Mouse (Mus musculus): ENCODE results near the gene Pglyrp2. TPM values are rescaled to one million over a fixed set of nuclear protein-coding genes. Genes with fewer than 3 reads are reported as not detected.

Pglyrp2 gene
- polyA plus RNA-seq, 1 experiment from 2014 or later: 0.16 TPM

- Histone ChIP-seq H3K27me3 (replicated peaks) (peaks cover 33% of the 10 kb centered on the region), H3K27ac (replicated peaks) (no peak overlapping the region), H3K4me2 (no peak overlapping the region), H3K36me3 (no peaks in the 10 kb centered on the region), H3K9me3 (no peaks in the 10 kb centered on the region), H3K4me1 (no peaks in the 10 kb centered on the region), H3K4me3 (no peak overlapping the region), H3K9ac (no peak overlapping the region)
- WGBS: 71% methylated on average over 9 of the region's 9 CpGs
- ATAC-seq (ENCODE audit: extremely low read depth, insufficient number of reproducible peaks, low FRiP score, low TSS enrichment): no peak
Observed at GRCm38 (mm10) chr17:32402011-32402778, 21.8 kb downstream of the Pglyrp2 start.

GRCm38 (mm10) chr17:32396266-32396665, 27.7 kb downstream of the Pglyrp2 start:
- Histone ChIP-seq H3K9ac (no peak overlapping the region; the same call in 1 of the 2 replicates), H3K9me3 (no peaks in the 10 kb centered on the region), H3K27ac (replicated peaks) (no peak overlapping the region), H3K4me2 (peak overlapping the region; percentile 71), H3K4me3 (peak overlapping the region; percentile 49), H3K4me1 (peaks cover 18% of the 10 kb centered on the region), H3K36me3 (no peaks in the 10 kb centered on the region), H3K27me3 (replicated peaks) (peaks cover 88% of the 10 kb centered on the region)
- 5% methylated on average over 37 of the region's 37 CpGs for WGBS
- no peak for ATAC-seq (ENCODE audit: extremely low read depth, insufficient number of reproducible peaks, low FRiP score, low TSS enrichment)

GRCm38 (mm10) chr17:32393944-32394343, 30.0 kb downstream of the Pglyrp2 start:
- WGBS: 85% methylated on average over 10 of the region's 10 CpGs
- Histone ChIP-seq H3K27ac (replicated peaks) (no peak overlapping the region), H3K4me3 (no peak overlapping the region), H3K27me3 (replicated peaks) (peaks cover 83% of the 10 kb centered on the region), H3K4me1 (peaks cover 28% of the 10 kb centered on the region), H3K4me2 (no peak overlapping the region), H3K9ac (no peak overlapping the region), H3K36me3 (no peaks in the 10 kb centered on the region), H3K9me3 (no peaks in the 10 kb centered on the region)
- ATAC-seq (ENCODE audit: extremely low read depth, insufficient number of reproducible peaks, low FRiP score, low TSS enrichment): no peak

GRCm38 (mm10) chr17:32389101-32389659, 34.8 kb downstream of the Pglyrp2 start, which contains the start of gene Wiz:
Gene Wiz (minus strand): TSS chr17:32389439.
- Histone ChIP-seq H3K36me3 (peaks cover 8% of the 10 kb centered on the region), H3K27ac (replicated peaks) (peak within 1 kb of the TSS; percentile 77), H3K9me3 (no peaks in the 10 kb centered on the region), H3K27me3 (replicated peaks) (peaks cover 36% of the 10 kb centered on the region), H3K4me2 (peak within 1 kb of the TSS; percentile 99), H3K4me1 (peaks cover 36% of the 10 kb centered on the region), H3K9ac (peak within 1 kb of the TSS; percentile 91), H3K4me3 (peak within 1 kb of the TSS; percentile 86)
- ATAC-seq (ENCODE audit: extremely low read depth, insufficient number of reproducible peaks, low FRiP score, low TSS enrichment): peak; percentile 82
- WGBS: 1% methylated on average over 23 of the region's 44 CpGs

- Histone ChIP-seq H3K9ac (peak overlapping the region; percentile 91), H3K27me3 (replicated peaks) (peaks cover 29% of the 10 kb centered on the region), H3K27ac (replicated peaks) (peak overlapping the region; percentile 77), H3K4me2 (peak overlapping the region; percentile 99), H3K4me3 (peak overlapping the region; percentile 86), H3K4me1 (peaks cover 43% of the 10 kb centered on the region), H3K36me3 (peaks cover 14% of the 10 kb centered on the region), H3K9me3 (no peaks in the 10 kb centered on the region)
- ATAC-seq (ENCODE audit: extremely low read depth, insufficient number of reproducible peaks, low FRiP score, low TSS enrichment): peak; percentile 38
- WGBS: under 1% methylated on average over 34 of the region's 39 CpGs
Observed at GRCm38 (mm10) chr17:32388370-32389100, 35.4 kb downstream of the Pglyrp2 start.

DNA sequence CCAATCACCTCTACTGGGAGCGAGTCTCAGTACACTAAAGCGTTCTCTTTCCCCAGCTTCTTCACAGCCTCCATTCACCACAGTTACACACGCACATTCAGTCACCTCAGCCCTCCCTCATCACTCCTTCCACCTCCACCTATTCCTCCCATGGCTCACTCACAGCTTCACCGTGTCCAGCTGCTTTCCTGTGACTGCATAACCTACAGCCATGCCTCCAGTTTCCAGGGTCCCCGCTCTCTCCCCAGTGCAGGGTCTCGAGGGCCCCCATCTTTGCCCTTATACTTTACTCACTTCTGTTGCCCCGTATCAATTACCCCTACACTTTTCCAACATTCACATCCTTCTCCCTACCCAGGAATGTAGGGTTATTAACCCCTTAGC, 36.0 kb downstream of the Pglyrp2 start:
- peaks cover 18% of the 10 kb centered on the region for H3K36me3 ChIP-seq
- WGBS: 51% methylated on average over 7 of the region's 7 CpGs
- H3K27ac ChIP-seq (replicated peaks): peak overlapping the region; percentile 77; the same call in 1 of the 2 replicates
- H3K4me1 ChIP-seq: peaks cover 49% of the 10 kb centered on the region
- H3K27me3 ChIP-seq (replicated peaks): peaks cover 24% of the 10 kb centered on the region
- H3K9ac ChIP-seq: peak overlapping the region; percentile 91
- no peaks in the 10 kb centered on the region for H3K9me3 ChIP-seq
- no peak for ATAC-seq (ENCODE audit: extremely low read depth, insufficient number of reproducible peaks, low FRiP score, low TSS enrichment)
- H3K4me3 ChIP-seq: peak overlapping the region; percentile 86
- H3K4me2 ChIP-seq: peak overlapping the region; percentile 99

GRCm38 (mm10) chr17:32386659-32387432, 37.1 kb downstream of the Pglyrp2 start:
- Histone ChIP-seq H3K9ac (no peak overlapping the region), H3K4me1 (peaks cover 43% of the 10 kb centered on the region), H3K36me3 (peaks cover 21% of the 10 kb centered on the region), H3K27me3 (replicated peaks) (peaks cover 12% of the 10 kb centered on the region), H3K27ac (replicated peaks) (no peak overlapping the region), H3K4me3 (no peak overlapping the region), H3K9me3 (no peaks in the 10 kb centered on the region), H3K4me2 (no peak overlapping the region)
- WGBS: 67% methylated on average over 9 of the region's 9 CpGs
- ATAC-seq (ENCODE audit: extremely low read depth, insufficient number of reproducible peaks, low FRiP score, low TSS enrichment): no peak

- peaks cover 33% of the 10 kb centered on the region for H3K4me1 ChIP-seq
- H3K9ac ChIP-seq: peak overlapping the region; percentile 37; the same call in 1 of the 2 replicates
- ATAC-seq (ENCODE audit: extremely low read depth, insufficient number of reproducible peaks, low FRiP score, low TSS enrichment): no peak
- no peak overlapping the region for H3K4me3 ChIP-seq
- H3K9me3 ChIP-seq: no peaks in the 10 kb centered on the region
- peak overlapping the region; percentile 58; the same call in 1 of the 2 replicates for H3K27ac ChIP-seq (replicated peaks)
- peak overlapping the region; percentile 16 for H3K4me2 ChIP-seq
- H3K27me3 ChIP-seq (replicated peaks): no peaks in the 10 kb centered on the region
- 63% methylated on average over 5 of the region's 5 CpGs for WGBS
- peaks cover 33% of the 10 kb centered on the region for H3K36me3 ChIP-seq
Observed at GRCm38 (mm10) chr17:32383661-32384060, 40.3 kb downstream of the Pglyrp2 start.

- Histone ChIP-seq H3K4me2 (no peak overlapping the region), H3K9me3 (no peaks in the 10 kb centered on the region), H3K9ac (no peak overlapping the region), H3K36me3 (peaks cover 39% of the 10 kb centered on the region), H3K4me3 (no peak overlapping the region), H3K4me1 (peaks cover 24% of the 10 kb centered on the region), H3K27me3 (replicated peaks) (no peaks in the 10 kb centered on the region), H3K27ac (replicated peaks) (no peak overlapping the region)
- ATAC-seq (ENCODE audit: extremely low read depth, insufficient number of reproducible peaks, low FRiP score, low TSS enrichment): no peak
- 86% methylated on average over 7 of the region's 7 CpGs for WGBS
Observed at GRCm38 (mm10) chr17:32382576-32382975, 41.4 kb downstream of the Pglyrp2 start.

DNA sequence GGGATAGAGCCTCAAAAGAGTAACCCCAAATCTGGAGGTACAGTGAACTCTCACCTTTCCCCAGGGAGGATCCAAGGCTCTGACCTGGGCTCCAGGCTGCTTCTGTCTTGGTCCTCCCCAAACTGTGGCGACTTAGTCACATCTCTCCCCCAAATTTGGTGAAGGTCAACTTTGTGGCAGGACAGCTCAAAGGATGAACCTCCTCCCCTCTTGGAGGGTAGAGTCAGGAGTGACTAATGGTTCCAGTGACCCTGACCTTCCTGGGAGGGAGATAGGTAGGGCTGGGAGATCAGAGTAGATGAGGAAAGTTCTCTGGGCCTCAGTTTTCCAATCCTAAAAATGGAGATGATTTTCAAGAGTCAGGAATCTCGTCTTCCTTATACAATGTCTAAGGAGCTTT, 45.2 kb downstream of the Pglyrp2 start:
- peaks cover 40% of the 10 kb centered on the region for H3K36me3 ChIP-seq
- H3K9ac ChIP-seq: no peak overlapping the region
- ATAC-seq (ENCODE audit: extremely low read depth, insufficient number of reproducible peaks, low FRiP score, low TSS enrichment): no peak
- no peaks in the 10 kb centered on the region for H3K9me3 ChIP-seq
- H3K4me3 ChIP-seq: no peak overlapping the region
- no peak overlapping the region for H3K27ac ChIP-seq (replicated peaks)
- H3K4me1 ChIP-seq: peaks cover 19% of the 10 kb centered on the region
- H3K4me2 ChIP-seq: no peak overlapping the region
- WGBS: 64% methylated on average over 2 of the region's 2 CpGs
- no peaks in the 10 kb centered on the region for H3K27me3 ChIP-seq (replicated peaks)

- ATAC-seq (ENCODE audit: extremely low read depth, insufficient number of reproducible peaks, low FRiP score, low TSS enrichment): no peak
- H3K27ac ChIP-seq (replicated peaks): no peak overlapping the region
- peaks cover 8% of the 10 kb centered on the region for H3K4me1 ChIP-seq
- H3K36me3 ChIP-seq: peaks cover 30% of the 10 kb centered on the region
- 80% methylated on average over 9 of the region's 9 CpGs for WGBS
- H3K9ac ChIP-seq: no peak overlapping the region
- H3K27me3 ChIP-seq (replicated peaks): no peaks in the 10 kb centered on the region
- no peak overlapping the region for H3K4me3 ChIP-seq
- no peaks in the 10 kb centered on the region for H3K9me3 ChIP-seq
- no peak overlapping the region for H3K4me2 ChIP-seq
Observed at GRCm38 (mm10) chr17:32377137-32377536, 46.8 kb downstream of the Pglyrp2 start.
